Mouse (Mus musculus) thymus, postnatal 0 days (tissue): Measurements from ENCODE around the gene Vmn1r172. TPM values are rescaled to one million over a fixed set of nuclear protein-coding genes. Genes with fewer than 3 reads are reported as not detected.
"Not testable (repeated sequence)": the region's sequence is repeated elsewhere in the genome, so short reads cannot be mapped to it uniquely, and the experiment has no call there.

Experiments used
- DNase-seq: peaks from one replicate; pipeline ENCODE4 v3.0.0-alpha.2; 2015; ENCODE audit warnings: low spot score
- polyA plus RNA-seq: library from polyadenylated mRNA; unstranded; fragments of >200 nt; fragmentation: Nextera tagmentation; extraction: Ambion mirVana; gene quantifications from 2 replicates; pipeline ENCODE4 v1.2.1, GENCODE M21; 2015

Gene Vmn1r172
- not detected in 2 replicates for polyA plus RNA-seq

DNA sequence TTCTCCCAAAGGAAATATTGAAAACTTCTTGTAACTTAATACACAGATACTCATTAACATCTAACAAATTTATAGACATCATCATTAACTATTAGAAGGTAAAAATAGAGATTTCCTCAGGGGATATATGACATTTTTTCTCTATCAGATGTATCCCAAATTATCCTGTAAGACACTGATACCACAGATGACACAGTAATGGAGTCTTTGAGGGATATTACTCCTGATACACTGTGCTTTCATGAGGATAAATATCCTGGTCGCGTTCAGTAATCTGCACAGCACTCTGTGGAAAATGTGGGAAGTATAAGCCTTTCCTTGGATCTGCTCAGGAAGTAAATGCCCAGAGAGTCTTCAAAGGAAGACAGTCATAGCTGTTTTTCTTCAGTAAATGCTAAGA lies at the start of gene Vmn1r172:
Gene Vmn1r172, plus strand, starts transcription at position 301 of the 400 bp plus-strand sequence.
- no peak for DNase-seq

DNA sequence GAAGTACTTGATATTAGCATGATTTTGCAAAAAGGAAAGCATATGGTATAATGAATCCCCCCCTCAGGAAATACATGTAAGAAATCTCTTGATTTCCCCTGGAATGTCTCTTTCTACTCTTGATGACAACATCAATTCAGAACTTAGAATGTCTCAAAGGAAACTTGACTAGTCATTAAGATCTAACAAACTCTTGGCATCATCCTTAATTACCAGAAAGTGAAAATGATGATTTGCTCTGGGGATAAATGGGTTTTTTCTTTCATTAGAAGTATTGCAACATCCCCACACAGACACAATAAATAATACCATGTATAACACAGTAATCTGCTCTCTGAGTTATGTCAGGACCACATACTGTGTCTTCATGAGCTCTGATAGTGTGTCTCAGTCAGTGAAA lies 27.7 kb upstream of the Vmn1r172 start, which contains the start of gene Vmn1r171:
Gene Vmn1r171, plus strand, starts transcription at position 301 of the 400 bp plus-strand sequence.
- DNase-seq: no peak

DNA sequence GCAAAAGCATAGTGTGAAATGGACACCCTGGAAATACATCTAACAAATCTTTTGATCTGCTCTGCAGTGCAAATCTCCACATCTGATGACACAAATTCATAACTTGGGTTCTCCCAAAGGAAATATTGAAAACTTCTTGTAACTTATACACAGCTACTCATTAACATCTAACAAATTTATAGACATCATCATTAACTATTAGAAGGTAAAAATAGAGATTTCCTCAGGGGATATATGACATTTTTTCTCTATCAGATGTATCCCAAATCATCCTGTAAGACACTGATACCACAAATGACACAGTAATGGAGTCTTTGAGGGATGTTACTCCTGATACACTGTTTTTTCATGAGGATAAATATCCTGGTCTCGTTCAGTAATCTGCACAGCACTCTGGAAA lies 42.3 kb downstream of the Vmn1r172 start, which contains the start of gene Vmn1r173:
Gene Vmn1r173, plus strand, starts transcription at position 301 of the 400 bp plus-strand sequence.
- DNase-seq: not testable (repeated sequence)

Other genes starting within 250 kb of the Vmn1r172 start
- not detected in 2 replicates for gene Vmn1r167, start 151.1 kb upstream of the Vmn1r172 start, polyA plus RNA-seq
- gene Vmn1r168, start 118.6 kb upstream of the Vmn1r172 start, polyA plus RNA-seq: not detected in 2 replicates
- not detected in 2 replicates for gene Vmn1r169, start 82.8 kb upstream of the Vmn1r172 start, polyA plus RNA-seq
- not detected in 2 replicates for gene Vmn1r170, start 52.1 kb upstream of the Vmn1r172 start, polyA plus RNA-seq
- gene Vmn1r171, start 27.6 kb upstream of the Vmn1r172 start, polyA plus RNA-seq: not detected in 2 replicates
- gene Vmn1r173, start 42.4 kb downstream of the Vmn1r172 start, polyA plus RNA-seq: not detected in 2 replicates
- not detected in 2 replicates for gene Vmn1r174, start 94.0 kb downstream of the Vmn1r172 start, polyA plus RNA-seq
- gene Vmn1r175, start 152.3 kb downstream of the Vmn1r172 start, polyA plus RNA-seq: not detected in 2 replicates
- not detected in 2 replicates for gene Vmn1r176, start 179.1 kb downstream of the Vmn1r172 start, polyA plus RNA-seq
- not detected in 2 replicates for gene Vmn1r177, start 208.1 kb downstream of the Vmn1r172 start, polyA plus RNA-seq
- not detected in 2 replicates for gene Vmn1r178, start 233.7 kb downstream of the Vmn1r172 start, polyA plus RNA-seq